Mouse (Mus musculus) gastrocnemius, adult 2 months (tissue): ENCODE data around the gene Glyr1. TPM values are rescaled to one million over a fixed set of nuclear protein-coding genes. Genes with fewer than 3 reads are reported as not detected.
A peak's percentile ranks its signal among the peaks of the same experiment; 100 is the strongest.

Experiments used
- DNase-seq: peaks from one replicate; pipeline ENCODE4 v3.0.0; 2022
- H3K27ac ChIP-seq: fragments of 200-600 bp; 2 replicates; pipeline ENCODE4 v1.8.1; 2022; ENCODE audit warnings: mild to moderate bottlenecking
- H3K4me3 ChIP-seq: fragments of 200-600 bp; 2 replicates; pipeline ENCODE4 v1.8.1; 2022; ENCODE audit warnings: mild to moderate bottlenecking, moderate library complexity
- CTCF ChIP-seq: fragments of 200-600 bp; IDR thresholded peaks from 2 replicates; pipeline ENCODE4 v1.8.1; 2022; ENCODE audit warnings: antibody characterized with exemption, mild to moderate bottlenecking, moderate library complexity
- intact Hi-C: fragments of 180-260 bp; cut with DNase I; formaldehyde crosslinking; loops from one replicate; pipeline ENCODE4 v1.15.1; 2025
- total RNA-seq, 2 experiments: library from RNA; stranded (reverse); gene quantifications; 2 replicates each; pipeline ENCODE4 v1.2.3; 2021

Gene Glyr1
- total RNA-seq, 2 experiments from 2014 or later = 33.1 to 33.7 TPM

DNA sequence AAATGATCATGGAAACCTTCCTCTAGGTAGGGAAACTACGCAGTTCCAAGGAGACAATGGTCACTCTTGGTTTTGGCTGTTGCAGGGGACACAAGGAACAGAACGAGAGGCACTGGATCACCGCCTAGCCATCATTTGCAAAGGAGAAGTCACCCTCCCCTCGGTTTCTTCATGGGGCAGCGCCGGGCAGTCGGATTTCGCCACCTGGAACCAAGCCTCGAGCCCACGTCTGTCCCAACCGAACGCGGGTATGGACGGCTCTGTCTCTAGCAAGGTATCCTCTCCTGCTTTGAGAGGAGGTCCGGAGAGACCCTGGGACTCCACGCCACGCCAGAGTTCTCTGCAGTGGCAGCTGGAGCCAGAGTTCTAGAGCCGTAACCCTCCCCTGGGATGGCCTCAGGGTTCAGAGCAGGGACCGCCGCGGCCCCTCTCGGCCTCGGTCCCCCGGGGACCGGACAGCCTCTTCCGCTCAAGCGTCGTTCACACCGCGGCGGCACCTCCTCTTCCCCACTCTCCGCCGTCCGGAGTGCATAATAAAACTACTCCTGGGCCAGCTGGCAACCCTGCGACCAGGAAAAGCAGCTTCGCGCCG, 385 bp downstream of the Glyr1 start:
- peak overlapping the region; percentile 96 for H3K4me3 ChIP-seq
- TF ChIP-seq CTCF = no peak
- intact Hi-C loops = no loop called here
- H3K27ac ChIP-seq = peak overlapping the region; percentile 99
- no peak for DNase-seq

DNA sequence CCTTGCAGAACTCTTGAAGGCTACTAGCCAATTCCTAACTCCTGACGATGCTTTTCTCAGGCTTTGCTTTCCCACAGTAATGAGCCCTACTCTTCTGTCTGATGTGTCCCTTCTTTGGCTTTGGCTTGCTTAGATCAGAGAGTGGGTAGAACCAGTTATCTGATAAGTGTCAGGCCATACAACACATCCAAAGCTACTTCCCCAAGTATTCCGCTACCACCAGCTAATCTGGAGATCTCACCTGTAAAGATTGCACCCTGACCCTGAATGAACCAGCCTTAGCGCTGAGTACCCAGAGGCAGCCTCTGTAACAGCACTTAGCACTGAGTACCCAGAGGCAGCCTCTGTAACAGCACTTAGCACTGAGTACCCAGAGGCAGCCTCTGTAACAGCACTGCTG, 4.3 kb downstream of the Glyr1 start:
- TF ChIP-seq CTCF = no peak
- Histone ChIP-seq H3K4me3 (no peak overlapping the region), H3K27ac (no peak overlapping the region)
- intact Hi-C loops = no loop called here
- no peak for DNase-seq

DNA sequence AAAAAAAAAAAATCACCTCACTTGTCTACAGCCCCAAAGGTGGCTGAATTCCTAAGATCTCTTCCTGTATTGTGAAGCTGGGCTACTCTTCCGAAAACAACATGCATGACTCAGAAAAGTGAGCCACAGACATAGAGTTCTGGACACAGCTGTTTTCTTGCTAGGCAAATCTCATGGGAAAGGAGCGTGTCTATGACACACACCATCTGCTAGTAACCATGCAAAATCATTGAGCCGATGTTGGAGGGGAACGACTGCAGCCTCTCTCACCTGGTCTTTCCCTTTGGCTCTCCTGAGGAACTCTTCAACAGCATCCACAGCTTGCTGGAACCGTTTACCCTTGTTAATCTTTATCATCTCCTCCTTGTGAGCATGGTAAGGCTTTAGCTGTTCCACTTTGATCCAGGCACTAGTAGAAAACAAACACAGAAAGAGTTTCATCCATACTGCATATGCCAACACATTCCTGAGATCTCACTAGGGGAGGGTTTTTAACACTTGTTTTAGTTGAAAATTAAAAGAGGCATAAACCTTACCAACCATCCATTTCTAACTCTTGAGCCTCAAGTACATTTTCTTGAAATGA, 12.9 kb downstream of the Glyr1 start:
- no peak for TF ChIP-seq CTCF
- intact Hi-C loops = no loop called here
- Histone ChIP-seq H3K27ac (no peak overlapping the region), H3K4me3 (no peak overlapping the region)
- no peak for DNase-seq

DNA sequence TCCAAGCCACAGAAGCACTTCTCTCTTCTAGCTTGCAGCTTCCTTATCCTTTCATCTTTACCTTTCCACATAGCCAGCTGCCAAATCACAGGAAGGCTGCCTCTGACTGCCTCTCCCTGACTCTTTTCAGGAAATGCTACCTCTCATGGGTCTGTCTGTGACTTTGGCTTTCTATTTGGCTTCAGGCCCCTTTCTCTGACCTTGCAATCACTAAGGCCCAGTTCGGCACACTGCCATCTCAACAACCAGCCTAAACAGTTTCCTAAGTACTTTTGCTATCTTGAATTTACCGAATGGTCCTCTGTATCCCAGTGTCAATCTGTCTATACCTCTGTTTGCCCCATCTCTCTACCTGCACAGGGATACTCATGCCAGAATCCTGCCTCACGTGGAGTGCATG, 14.1 kb downstream of the Glyr1 start:
- no peak overlapping the region for H3K4me3 ChIP-seq
- DNase-seq = no peak
- TF ChIP-seq CTCF = no peak
- H3K27ac ChIP-seq = no peak overlapping the region
- intact Hi-C loops = no loop called here

DNA sequence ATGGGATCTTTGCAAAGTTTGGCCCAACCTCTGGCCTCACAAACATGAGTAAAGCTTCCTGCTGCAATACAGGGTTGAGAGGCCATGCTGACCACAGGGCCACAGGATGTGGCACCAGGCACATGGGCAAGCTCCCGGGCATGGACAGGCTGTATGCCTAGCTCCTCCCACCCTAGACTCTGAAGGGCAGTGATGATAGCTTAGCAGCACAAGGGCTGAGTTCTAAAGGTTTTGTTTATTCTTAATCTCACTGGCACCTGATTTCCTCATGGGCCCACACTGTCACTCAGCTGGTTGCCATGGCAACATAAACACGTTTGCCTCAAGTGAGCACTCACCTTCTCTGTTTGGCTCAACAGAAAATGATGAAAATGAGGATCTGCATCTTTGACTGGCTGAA, 19.8 kb downstream of the Glyr1 start:
- H3K27ac ChIP-seq = no peak overlapping the region
- no peak for TF ChIP-seq CTCF
- no peak for DNase-seq
- H3K4me3 ChIP-seq = no peak overlapping the region
- intact Hi-C loops = no loop called here

DNA sequence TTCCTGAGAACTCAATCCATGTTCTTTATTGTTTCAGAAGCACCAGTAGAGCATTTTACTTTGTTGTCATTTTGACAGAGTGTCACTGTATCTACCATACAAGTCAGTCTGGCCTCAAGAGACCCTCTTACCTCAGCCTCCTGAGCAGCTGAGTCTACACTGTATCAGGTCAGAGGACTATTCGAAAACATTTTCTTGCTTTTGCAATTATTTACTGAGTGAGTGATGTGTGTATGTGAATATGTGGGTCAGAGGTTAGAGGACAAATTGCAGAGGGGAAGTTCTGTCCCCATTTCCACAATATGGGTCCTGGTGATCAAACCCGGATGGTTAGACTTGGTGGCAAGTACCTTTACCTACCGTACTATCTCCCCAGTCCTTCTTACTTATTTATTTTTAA, 25.6 kb downstream of the Glyr1 start:
- no peak overlapping the region for H3K27ac ChIP-seq
- H3K4me3 ChIP-seq = no peak overlapping the region
- DNase-seq = no peak
- intact Hi-C loops = no loop called here
- TF ChIP-seq CTCF = no peak

DNA sequence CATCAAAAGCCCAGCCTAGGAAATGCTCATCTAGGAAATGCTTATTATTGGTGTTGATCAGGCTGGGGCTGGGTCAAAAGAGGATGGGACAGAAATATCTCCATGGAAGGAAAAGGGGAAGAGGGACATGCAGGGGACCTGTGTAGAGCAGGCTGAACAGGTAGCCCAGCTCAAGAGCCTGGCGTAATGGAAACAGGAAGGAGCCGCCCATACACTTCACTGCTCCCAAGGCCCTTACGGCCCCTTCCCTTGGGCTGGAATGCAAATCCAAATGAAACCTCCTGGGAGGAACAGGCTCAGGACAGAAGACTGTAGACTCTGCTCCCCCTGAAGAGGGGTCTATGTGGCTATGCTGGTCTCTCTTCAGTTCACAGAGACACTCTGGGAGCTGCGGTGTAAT, 35.1 kb downstream of the Glyr1 start:
- no peak overlapping the region for H3K27ac ChIP-seq
- no peak overlapping the region for H3K4me3 ChIP-seq
- no peak for TF ChIP-seq CTCF
- no peak for DNase-seq
- intact Hi-C loops = loop anchor here (5.0 kb wide), 1 partner anchor 47 kb away; no protein-coding TSS in a partner anchor

DNA sequence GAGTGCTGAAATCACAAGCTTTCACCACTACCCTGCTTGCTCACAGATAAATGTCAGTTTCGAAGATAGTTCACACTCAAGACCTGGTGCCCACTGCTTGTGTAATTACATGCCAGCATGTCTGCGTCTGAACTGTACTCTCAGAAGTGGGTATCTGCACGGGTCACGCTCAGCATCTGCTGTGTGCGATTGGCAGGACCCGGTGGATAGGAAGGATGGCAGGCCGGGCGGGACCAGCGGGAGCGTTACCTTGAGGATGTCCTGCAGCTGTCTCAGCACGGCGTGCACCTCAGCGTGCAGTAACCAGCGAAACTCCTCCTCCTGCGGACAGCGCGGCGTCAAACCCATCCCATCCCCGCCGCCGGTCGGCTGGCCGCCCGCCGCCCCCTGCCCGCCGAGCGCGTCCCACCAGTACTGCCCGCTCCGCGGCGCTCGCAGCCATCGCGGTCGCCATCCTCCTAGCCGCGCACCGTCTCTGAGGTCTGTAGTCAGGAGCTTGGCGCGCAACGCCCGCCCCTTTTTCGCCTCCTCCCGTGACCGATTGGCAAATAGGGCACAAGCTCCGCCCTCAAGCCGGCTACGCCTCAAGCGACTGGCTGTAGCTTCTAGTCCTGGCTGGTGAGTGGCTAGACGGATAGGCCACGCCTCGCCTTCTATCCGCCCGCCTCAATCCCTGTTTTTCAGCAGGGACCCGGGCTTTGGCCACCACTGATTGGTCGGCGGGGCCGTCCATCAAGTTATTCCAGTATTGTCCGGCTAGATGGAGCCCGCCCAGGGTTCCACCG, 36.4 kb downstream of the Glyr1 start, which contains the start of gene Rogdi:
Gene Rogdi (minus strand): TSS at position 500 of the 785 bp plus-strand sequence.
- peak; percentile 20; the same call in 1 of the 2 replicates for TF ChIP-seq CTCF
- peak within 1 kb of the TSS; percentile 95 for H3K4me3 ChIP-seq
- intact Hi-C loops = loop anchor here (5.0 kb wide), 1 partner anchor 46 kb away; no protein-coding TSS in a partner anchor
- DNase-seq = peak; percentile 99
- peak within 1 kb of the TSS; percentile 80 for H3K27ac ChIP-seq

DNA sequence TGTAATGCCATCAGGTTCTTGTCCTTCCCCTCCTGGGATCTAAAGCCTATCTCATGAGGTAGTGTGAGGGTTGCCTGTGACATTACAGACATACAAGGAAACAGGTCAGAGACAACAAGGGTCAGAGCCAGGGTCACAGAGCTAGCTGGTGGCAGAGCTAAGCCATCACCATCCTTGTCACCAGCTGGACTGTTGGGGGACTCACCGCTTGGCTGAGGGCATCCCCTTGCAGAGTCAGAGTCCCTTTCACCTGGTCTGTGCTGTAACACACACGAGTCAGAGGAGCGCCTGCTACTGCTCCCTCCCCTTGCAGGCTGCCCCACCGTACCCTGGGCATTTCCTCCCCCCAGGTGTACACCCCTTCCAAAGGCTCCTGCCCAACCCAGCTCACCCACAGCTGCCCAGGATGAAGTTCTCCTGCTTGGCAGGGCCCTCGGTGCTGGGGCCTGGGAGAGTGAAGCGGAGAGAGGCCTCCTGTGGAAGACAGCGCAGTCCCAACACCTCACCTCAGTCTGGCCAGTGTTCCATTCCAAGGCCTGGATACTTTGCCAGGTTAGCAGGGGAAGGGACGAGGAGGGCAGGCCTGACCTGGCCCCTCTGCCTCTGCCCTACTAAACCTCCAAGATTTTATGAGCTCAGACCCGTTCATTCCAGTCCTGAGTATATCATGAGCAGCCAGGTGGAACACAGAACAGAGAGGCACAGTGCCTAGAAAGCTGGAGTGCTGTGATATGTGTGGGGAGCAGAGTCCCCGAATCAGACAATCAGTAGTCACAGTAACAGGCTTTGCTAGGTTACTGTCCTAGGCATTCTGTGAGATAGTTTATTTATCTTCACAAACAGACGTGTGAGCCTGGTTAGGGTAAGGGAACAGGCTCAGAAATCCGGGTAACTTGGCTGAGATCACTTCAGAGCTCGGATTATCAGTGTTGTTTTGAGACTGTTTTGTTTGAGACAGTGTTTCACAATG, 37.3 kb downstream of the Glyr1 start:
- intact Hi-C loops = loop anchor here (5.0 kb wide), 1 partner anchor 45 kb away; no protein-coding TSS in a partner anchor
- peak overlapping the region; percentile 95 for H3K4me3 ChIP-seq
- no peak for DNase-seq
- H3K27ac ChIP-seq = peak overlapping the region; percentile 80; the same call in 1 of the 2 replicates
- no peak for TF ChIP-seq CTCF

DNA sequence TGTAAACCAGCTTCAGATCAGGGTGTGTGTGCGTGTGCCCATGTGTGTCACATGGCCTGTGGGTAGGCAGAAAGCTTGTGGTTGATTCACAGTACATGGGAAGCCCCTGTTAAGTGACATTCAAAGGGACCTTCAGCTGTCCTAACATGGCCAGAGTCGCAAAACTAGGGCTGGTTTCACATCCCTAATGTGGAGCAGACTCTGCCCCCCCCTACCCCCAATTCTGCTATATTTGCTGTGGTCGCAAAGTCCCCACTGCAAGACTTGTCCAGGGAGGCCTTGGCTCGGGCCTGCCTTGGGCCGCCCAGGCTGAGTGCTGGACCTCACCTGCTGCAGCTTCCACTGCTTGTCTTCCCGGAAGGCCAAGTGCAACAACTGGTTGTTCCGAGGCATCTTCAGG, 38.4 kb downstream of the Glyr1 start:
- DNase-seq = no peak
- Histone ChIP-seq H3K4me3 (no peak overlapping the region), H3K27ac (no peak overlapping the region)
- intact Hi-C loops = loop anchor here (5.0 kb wide), 1 partner anchor 44 kb away; no protein-coding TSS in a partner anchor
- no peak for TF ChIP-seq CTCF

DNA sequence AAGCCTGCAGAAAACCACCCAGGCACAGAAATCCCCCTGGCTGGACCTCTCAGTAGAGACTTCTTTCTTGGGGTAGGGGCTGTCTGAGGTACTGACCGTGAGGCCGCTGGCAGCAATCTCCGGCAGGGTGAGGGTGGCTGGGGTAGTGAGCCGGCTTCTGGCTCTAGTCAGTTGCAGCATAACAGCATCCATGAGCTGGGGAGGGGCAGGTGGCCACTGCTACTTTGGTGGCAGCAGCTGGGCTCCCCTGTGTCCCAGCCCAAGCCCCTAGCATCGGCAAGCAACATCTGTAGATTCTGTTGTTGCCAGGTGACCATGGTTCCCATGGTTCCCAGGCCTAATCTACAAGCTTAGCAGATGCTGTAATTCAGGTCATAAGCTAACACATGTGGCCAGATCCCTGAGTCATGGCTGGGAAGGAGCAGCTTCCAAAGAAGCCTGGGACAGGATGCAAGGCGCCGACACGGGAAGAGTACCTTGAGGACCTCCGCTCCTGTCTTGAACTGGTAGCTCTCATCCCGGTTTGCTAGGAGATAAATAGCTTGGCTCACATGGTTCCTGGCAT, 39.2 kb downstream of the Glyr1 start:
- intact Hi-C loops = loop anchor here (5.0 kb wide), 1 partner anchor 43 kb away; no protein-coding TSS in a partner anchor
- no peak for TF ChIP-seq CTCF
- Histone ChIP-seq H3K27ac (no peak overlapping the region), H3K4me3 (no peak overlapping the region)
- DNase-seq = no peak

DNA sequence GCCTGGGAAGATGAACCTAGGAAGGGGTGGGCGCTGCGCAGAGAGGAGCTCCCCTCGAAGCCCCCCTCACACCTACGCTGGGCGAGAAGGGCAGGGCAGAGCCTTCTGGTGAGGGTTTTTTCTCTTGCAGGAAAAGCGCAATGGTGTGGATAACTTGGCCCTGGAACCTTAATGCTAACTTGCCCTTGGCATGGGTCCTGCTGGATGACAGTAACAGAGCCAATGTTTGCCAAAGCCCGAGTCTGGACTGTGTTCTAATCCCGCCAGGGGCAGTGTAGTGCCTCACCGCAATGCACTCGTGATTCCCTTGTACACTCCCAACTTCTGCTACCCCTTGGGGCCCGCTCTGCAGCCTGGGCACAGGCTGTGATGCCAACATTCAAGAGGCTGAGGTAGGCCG, 41.6 kb downstream of the Glyr1 start:
- H3K4me3 ChIP-seq = no peak overlapping the region
- H3K27ac ChIP-seq = no peak overlapping the region
- intact Hi-C loops = no loop called here
- TF ChIP-seq CTCF = no peak
- DNase-seq = no peak
